Mouse (Mus musculus): ENCODE measurements around the gene Sash1. TPM values are rescaled to one million over a fixed set of nuclear protein-coding genes. Genes with fewer than 3 reads are reported as not detected.
A peak's percentile ranks its signal among the peaks of the same experiment; 100 is the strongest.

The Sash1 gene
- polyA plus RNA-seq, 1 experiment from 2014 or later = 3.3 TPM

- Histone ChIP-seq H3K9me3 (replicated peaks; ENCODE audit: control insufficient read depth, low read length) (no peaks in the 10 kb centered on the region), H3K27ac (replicated peaks; ENCODE audit: low read depth, low read length) (no peak overlapping the region), H3K4me1 (ENCODE audit: control insufficient read depth, insufficient read depth, low read length) (no peaks in the 10 kb centered on the region), H3K9ac (replicated peaks; ENCODE audit: low read length) (no peak overlapping the region), H3K36me3 (replicated peaks; ENCODE audit: control insufficient read depth, insufficient read depth, low read depth, low read length) (no peaks in the 10 kb centered on the region; the same call in 1 of the 2 replicates), H3K27me3 (ENCODE audit: control insufficient read depth, insufficient read depth, low read length) (no peaks in the 10 kb centered on the region), H3K4me2 (ENCODE audit: low read depth, low read length) (no peak overlapping the region), H3K4me3 (ENCODE audit: low read depth, low read length) (no peak overlapping the region)
- DNase-seq (ENCODE audit: low spot score) (no peak), ATAC-seq (replicated peaks; ENCODE audit: insufficient number of reproducible peaks, low FRiP score, low TSS enrichment, low read depth) (no peak)
- 88% methylated on average over 4 of the region's 4 CpGs for WGBS
Observed at GRCm38 (mm10) chr10:8811261-8812039, 74.4 kb downstream of the Sash1 start.

GRCm38 (mm10) chr10:8810496-8810895 is 75.4 kb downstream of the Sash1 start:
- H3K4me2 ChIP-seq (ENCODE audit: low read depth, low read length) = no peak overlapping the region
- no peaks in the 10 kb centered on the region for H3K9me3 ChIP-seq (replicated peaks; ENCODE audit: control insufficient read depth, low read length)
- no peak overlapping the region for H3K9ac ChIP-seq (replicated peaks; ENCODE audit: low read length)
- WGBS = 58% methylated on average over 7 of the region's 7 CpGs
- no peak overlapping the region for H3K27ac ChIP-seq (replicated peaks; ENCODE audit: low read depth, low read length)
- no peaks in the 10 kb centered on the region for H3K27me3 ChIP-seq (ENCODE audit: control insufficient read depth, insufficient read depth, low read length)
- ATAC-seq (replicated peaks; ENCODE audit: insufficient number of reproducible peaks, low FRiP score, low TSS enrichment, low read depth) = no peak
- H3K36me3 ChIP-seq (replicated peaks; ENCODE audit: control insufficient read depth, insufficient read depth, low read depth, low read length) = no peaks in the 10 kb centered on the region; the same call in 1 of the 2 replicates
- H3K4me1 ChIP-seq (ENCODE audit: control insufficient read depth, insufficient read depth, low read length) = no peaks in the 10 kb centered on the region
- H3K4me3 ChIP-seq (ENCODE audit: low read depth, low read length) = no peak overlapping the region
- no peak for DNase-seq (ENCODE audit: low spot score)

- Histone ChIP-seq H3K27ac (replicated peaks; ENCODE audit: low read depth, low read length) (no peak overlapping the region), H3K9ac (replicated peaks; ENCODE audit: low read length) (no peak overlapping the region), H3K4me3 (ENCODE audit: low read depth, low read length) (no peak overlapping the region), H3K9me3 (replicated peaks; ENCODE audit: control insufficient read depth, low read length) (no peaks in the 10 kb centered on the region), H3K4me2 (ENCODE audit: low read depth, low read length) (no peak overlapping the region), H3K4me1 (ENCODE audit: control insufficient read depth, insufficient read depth, low read length) (no peaks in the 10 kb centered on the region; the same call in 1 of the 2 replicates), H3K27me3 (ENCODE audit: control insufficient read depth, insufficient read depth, low read length) (no peaks in the 10 kb centered on the region), H3K36me3 (replicated peaks; ENCODE audit: control insufficient read depth, insufficient read depth, low read depth, low read length) (no peaks in the 10 kb centered on the region; the same call in 1 of the 2 replicates)
- ATAC-seq (replicated peaks; ENCODE audit: insufficient number of reproducible peaks, low FRiP score, low TSS enrichment, low read depth) = no peak
- no peak for DNase-seq (ENCODE audit: low spot score)
- WGBS = 88% methylated on average over 10 of the region's 10 CpGs
Observed at GRCm38 (mm10) chr10:8808383-8808782, 77.5 kb downstream of the Sash1 start.

GRCm38 (mm10) chr10:8807581-8807980 is 78.3 kb downstream of the Sash1 start:
- no peak overlapping the region for H3K9ac ChIP-seq (replicated peaks; ENCODE audit: low read length)
- H3K4me2 ChIP-seq (ENCODE audit: low read depth, low read length) = no peak overlapping the region
- ATAC-seq (replicated peaks; ENCODE audit: insufficient number of reproducible peaks, low FRiP score, low TSS enrichment, low read depth) = no peak
- no peaks in the 10 kb centered on the region for H3K27me3 ChIP-seq (ENCODE audit: control insufficient read depth, insufficient read depth, low read length)
- H3K36me3 ChIP-seq (replicated peaks; ENCODE audit: control insufficient read depth, insufficient read depth, low read depth, low read length) = no peaks in the 10 kb centered on the region; the same call in 1 of the 2 replicates
- no peaks in the 10 kb centered on the region for H3K9me3 ChIP-seq (replicated peaks; ENCODE audit: control insufficient read depth, low read length)
- no peak overlapping the region for H3K4me3 ChIP-seq (ENCODE audit: low read depth, low read length)
- no peak for DNase-seq (ENCODE audit: low spot score)
- H3K27ac ChIP-seq (replicated peaks; ENCODE audit: low read depth, low read length) = no peak overlapping the region
- H3K4me1 ChIP-seq (ENCODE audit: control insufficient read depth, insufficient read depth, low read length) = no peaks in the 10 kb centered on the region; the same call in 1 of the 2 replicates
- WGBS = 95% methylated on average over 9 of the region's 9 CpGs

GRCm38 (mm10) chr10:8805402-8805801 is 80.5 kb downstream of the Sash1 start:
- Histone ChIP-seq H3K9ac (replicated peaks; ENCODE audit: low read length) (no peak overlapping the region), H3K4me3 (ENCODE audit: low read depth, low read length) (no peak overlapping the region), H3K4me1 (ENCODE audit: control insufficient read depth, insufficient read depth, low read length) (no peaks in the 10 kb centered on the region; the same call in none of the 2 replicates), H3K27ac (replicated peaks; ENCODE audit: low read depth, low read length) (no peak overlapping the region), H3K4me2 (ENCODE audit: low read depth, low read length) (no peak overlapping the region), H3K27me3 (ENCODE audit: control insufficient read depth, insufficient read depth, low read length) (no peaks in the 10 kb centered on the region), H3K9me3 (replicated peaks; ENCODE audit: control insufficient read depth, low read length) (no peaks in the 10 kb centered on the region), H3K36me3 (replicated peaks; ENCODE audit: control insufficient read depth, insufficient read depth, low read depth, low read length) (no peaks in the 10 kb centered on the region; the same call in 1 of the 2 replicates)
- ATAC-seq (replicated peaks; ENCODE audit: insufficient number of reproducible peaks, low FRiP score, low TSS enrichment, low read depth) (no peak), DNase-seq (ENCODE audit: low spot score) (no peak)
- 82% methylated on average over 3 of the region's 3 CpGs for WGBS

- H3K9ac ChIP-seq (replicated peaks; ENCODE audit: low read length) = no peak overlapping the region
- ATAC-seq (replicated peaks; ENCODE audit: insufficient number of reproducible peaks, low FRiP score, low TSS enrichment, low read depth) = no peak; the same call in 1 of the 2 replicates
- H3K4me3 ChIP-seq (ENCODE audit: low read depth, low read length) = no peak overlapping the region
- peak; percentile 49 for DNase-seq (ENCODE audit: low spot score)
- H3K4me2 ChIP-seq (ENCODE audit: low read depth, low read length) = no peak overlapping the region
- no peak overlapping the region for H3K27ac ChIP-seq (replicated peaks; ENCODE audit: low read depth, low read length)
- H3K9me3 ChIP-seq (replicated peaks; ENCODE audit: control insufficient read depth, low read length) = no peaks in the 10 kb centered on the region
- 29% methylated on average over 8 of the region's 8 CpGs for WGBS
- no peaks in the 10 kb centered on the region; the same call in none of the 2 replicates for H3K4me1 ChIP-seq (ENCODE audit: control insufficient read depth, insufficient read depth, low read length)
- H3K27me3 ChIP-seq (ENCODE audit: control insufficient read depth, insufficient read depth, low read length) = no peaks in the 10 kb centered on the region
- no peaks in the 10 kb centered on the region; the same call in 1 of the 2 replicates for H3K36me3 ChIP-seq (replicated peaks; ENCODE audit: control insufficient read depth, insufficient read depth, low read depth, low read length)
Observed at GRCm38 (mm10) chr10:8804292-8804691, 81.6 kb downstream of the Sash1 start.

- no peak overlapping the region for H3K9ac ChIP-seq (replicated peaks; ENCODE audit: low read length)
- 75% methylated on average over 12 of the region's 12 CpGs for WGBS
- no peak overlapping the region for H3K4me2 ChIP-seq (ENCODE audit: low read depth, low read length)
- DNase-seq (ENCODE audit: low spot score) = no peak
- H3K27ac ChIP-seq (replicated peaks; ENCODE audit: low read depth, low read length) = no peak overlapping the region
- no peaks in the 10 kb centered on the region for H3K27me3 ChIP-seq (ENCODE audit: control insufficient read depth, insufficient read depth, low read length)
- no peak for ATAC-seq (replicated peaks; ENCODE audit: insufficient number of reproducible peaks, low FRiP score, low TSS enrichment, low read depth)
- H3K4me3 ChIP-seq (ENCODE audit: low read depth, low read length) = no peak overlapping the region
- H3K9me3 ChIP-seq (replicated peaks; ENCODE audit: control insufficient read depth, low read length) = no peaks in the 10 kb centered on the region; the same call in 1 of the 2 replicates
- no peaks in the 10 kb centered on the region for H3K36me3 ChIP-seq (replicated peaks; ENCODE audit: control insufficient read depth, insufficient read depth, low read depth, low read length)
- no peaks in the 10 kb centered on the region; the same call in none of the 2 replicates for H3K4me1 ChIP-seq (ENCODE audit: control insufficient read depth, insufficient read depth, low read length)
Observed at GRCm38 (mm10) chr10:8801719-8802347, 84.0 kb downstream of the Sash1 start.

GRCm38 (mm10) chr10:8801139-8801613 is 84.7 kb downstream of the Sash1 start:
- WGBS = 26% methylated on average over 14 of the region's 14 CpGs
- Histone ChIP-seq H3K4me1 (ENCODE audit: control insufficient read depth, insufficient read depth, low read length) (no peaks in the 10 kb centered on the region; the same call in none of the 2 replicates), H3K9ac (replicated peaks; ENCODE audit: low read length) (no peak overlapping the region), H3K9me3 (replicated peaks; ENCODE audit: control insufficient read depth, low read length) (no peaks in the 10 kb centered on the region; the same call in 1 of the 2 replicates), H3K27ac (replicated peaks; ENCODE audit: low read depth, low read length) (no peak overlapping the region), H3K27me3 (ENCODE audit: control insufficient read depth, insufficient read depth, low read length) (no peaks in the 10 kb centered on the region), H3K4me3 (ENCODE audit: low read depth, low read length) (no peak overlapping the region), H3K4me2 (ENCODE audit: low read depth, low read length) (no peak overlapping the region; the same call in 1 of the 2 replicates), H3K36me3 (replicated peaks; ENCODE audit: control insufficient read depth, insufficient read depth, low read depth, low read length) (no peaks in the 10 kb centered on the region)
- peak; percentile 64 for DNase-seq (ENCODE audit: low spot score)
- ATAC-seq (replicated peaks; ENCODE audit: insufficient number of reproducible peaks, low FRiP score, low TSS enrichment, low read depth) = no peak
